Mouse (Mus musculus) stomach, postnatal 0 days (tissue): ENCODE measurements around the gene Cdc27.

Experiments used
- CTCF ChIP-seq: IDR thresholded peaks from 2 replicates; pipeline ENCODE4 v1.5.1; 2016; ENCODE audit warnings: antibody characterized with exemption, low read depth, mild to moderate bottlenecking, moderate library complexity
- EP300 ChIP-seq: optimal IDR thresholded peaks from 2 replicates; pipeline ENCODE3; 2016; ENCODE audit warnings: antibody characterized with exemption

GRCm38 (mm10) chr11:104590148-104590547 is 39.7 kb upstream of the Cdc27 start:
- TF ChIP-seq CTCF: peak; percentile 99
- no peak for TF ChIP-seq EP300
